Mouse (Mus musculus) right cerebral cortex, postnatal 4 days (tissue): ENCODE data around the gene Cdh18.
"Not testable (repeated sequence)": the region's sequence is repeated elsewhere in the genome, so short reads cannot be mapped to it uniquely, and the experiment has no call there.

Source experiments
- DNase-seq: peaks from one replicate; pipeline ENCODE4 v3.0.0-alpha.2; 2022

Cdh18 gene

DNA sequence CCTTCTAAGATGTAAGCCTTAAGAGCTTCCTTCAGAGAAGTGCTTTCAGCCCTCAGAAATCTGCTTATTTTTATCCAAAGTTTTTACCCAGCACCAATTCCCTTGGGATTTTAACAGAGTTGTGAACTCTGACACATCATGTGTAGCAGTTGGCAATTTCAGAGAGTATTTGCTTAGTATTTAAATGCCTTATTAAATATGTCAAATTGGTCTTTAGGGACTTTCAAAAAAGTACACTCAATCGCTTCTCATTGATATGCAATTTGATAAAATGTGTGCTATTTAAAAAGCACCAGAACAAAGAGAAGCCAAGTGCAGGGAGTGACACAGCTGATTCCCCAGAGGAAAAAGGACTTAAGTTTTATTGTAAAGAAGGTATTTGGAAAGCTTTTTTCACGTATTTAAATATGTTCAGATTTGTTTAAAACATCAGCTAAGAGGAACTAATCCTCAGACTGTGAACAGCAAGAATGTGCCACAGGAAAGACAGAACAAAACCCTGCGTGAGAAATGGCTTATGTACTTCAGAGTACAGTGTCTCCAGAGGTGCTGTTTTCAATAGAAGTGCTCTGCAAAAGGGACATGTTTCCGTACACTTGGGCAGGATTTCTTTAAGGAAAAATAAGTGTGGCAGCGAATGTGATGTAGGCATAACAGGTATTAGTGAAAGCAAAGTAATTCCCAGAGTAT lies 709.1 kb downstream of the Cdh18 start:
- DNase-seq = no peak

DNA sequence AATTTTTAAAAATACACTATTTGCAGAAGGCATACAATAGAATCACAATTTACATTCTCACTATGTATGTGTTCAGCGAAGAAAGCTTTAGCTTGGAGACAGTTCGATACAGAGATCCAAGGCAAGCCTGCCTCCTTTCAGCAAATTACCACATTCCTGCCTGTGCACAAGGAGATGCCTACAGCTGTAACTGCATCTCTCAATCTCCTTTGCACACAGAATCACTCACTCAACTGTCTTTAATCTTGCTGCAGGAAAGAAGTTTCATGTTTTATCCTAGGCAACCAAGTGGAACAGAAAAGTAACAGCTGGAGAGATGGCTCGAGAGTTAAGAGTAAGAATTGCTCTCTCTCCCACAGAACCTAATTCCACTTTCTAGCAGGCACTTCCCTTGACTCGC lies 729.6 kb downstream of the Cdh18 start:
- DNase-seq = no peak

DNA sequence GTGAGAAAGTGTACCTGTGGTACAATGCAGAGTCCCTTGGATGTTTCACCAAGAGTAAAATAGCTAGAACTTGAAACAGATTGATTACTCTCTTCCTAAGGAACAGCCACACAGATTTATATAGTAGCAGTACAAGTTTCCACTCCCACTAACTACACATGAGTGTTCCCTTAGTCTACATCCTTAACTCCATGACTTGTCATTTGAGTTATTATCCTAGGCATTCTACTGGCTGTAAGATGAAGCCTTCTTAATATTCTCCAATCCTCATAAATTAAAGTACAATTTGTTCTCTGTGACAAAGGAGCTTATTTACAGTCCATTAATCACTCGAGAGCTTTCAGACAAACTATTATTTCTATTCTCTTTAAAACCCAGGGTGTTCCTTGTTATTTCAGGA lies 756.2 kb downstream of the Cdh18 start:
- no peak for DNase-seq

DNA sequence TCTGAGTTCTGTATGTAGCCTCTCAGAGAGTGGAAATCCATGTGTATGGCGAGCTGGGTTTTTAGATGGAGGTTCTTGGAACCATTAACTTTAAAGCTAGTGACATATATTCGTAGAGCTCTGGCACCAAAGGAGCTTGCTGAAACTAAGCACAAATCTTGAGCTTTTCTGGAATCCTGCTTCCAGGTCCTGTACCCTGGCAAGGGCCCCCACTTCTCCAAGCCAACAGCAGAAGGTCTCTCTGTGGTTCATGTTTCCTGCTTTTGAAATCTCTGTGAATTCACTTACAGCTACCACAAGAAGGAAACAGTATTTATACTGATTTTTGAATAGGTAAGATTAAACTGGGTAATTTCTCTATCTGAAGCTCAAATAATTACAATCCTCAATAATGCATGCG lies 767.9 kb downstream of the Cdh18 start:
- DNase-seq = no peak

DNA sequence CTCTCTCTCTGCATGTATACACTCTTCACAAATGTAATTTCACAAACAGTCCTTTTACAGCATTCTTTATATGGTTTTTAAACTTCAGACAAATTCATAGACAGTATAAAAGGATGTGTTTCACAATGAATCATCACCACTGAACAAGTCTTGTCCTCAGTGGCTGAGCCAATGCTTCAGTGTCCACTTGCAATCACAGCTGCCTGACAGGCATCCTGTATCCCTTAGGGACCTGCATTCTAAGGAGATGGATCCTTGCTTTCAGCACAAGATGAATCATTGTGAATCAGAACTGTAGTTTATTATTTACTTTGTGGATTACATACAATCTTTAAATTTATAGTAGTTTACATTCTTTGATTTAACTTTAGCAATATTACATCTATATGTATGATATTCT lies 768.6 kb downstream of the Cdh18 start:
- DNase-seq = no peak

DNA sequence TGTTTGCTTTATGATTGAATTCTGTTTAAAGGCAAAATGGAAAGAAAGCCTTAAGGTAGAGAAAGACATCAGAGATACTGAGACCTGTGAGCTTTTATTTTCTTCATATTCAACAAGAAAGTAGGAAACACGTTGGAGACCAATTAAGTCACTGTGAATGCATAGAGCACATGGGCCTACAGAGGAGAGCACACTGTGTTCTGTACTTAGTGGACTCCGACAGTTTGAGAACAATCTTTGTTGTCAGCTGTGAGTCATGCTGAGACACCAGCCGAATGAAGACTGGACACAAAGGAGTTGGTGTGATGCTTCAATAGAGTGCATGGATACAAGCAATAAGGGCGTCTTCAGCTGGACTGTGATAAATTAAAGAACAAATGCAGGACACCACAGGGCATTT lies 791.5 kb downstream of the Cdh18 start:
- DNase-seq = not testable (repeated sequence)

DNA sequence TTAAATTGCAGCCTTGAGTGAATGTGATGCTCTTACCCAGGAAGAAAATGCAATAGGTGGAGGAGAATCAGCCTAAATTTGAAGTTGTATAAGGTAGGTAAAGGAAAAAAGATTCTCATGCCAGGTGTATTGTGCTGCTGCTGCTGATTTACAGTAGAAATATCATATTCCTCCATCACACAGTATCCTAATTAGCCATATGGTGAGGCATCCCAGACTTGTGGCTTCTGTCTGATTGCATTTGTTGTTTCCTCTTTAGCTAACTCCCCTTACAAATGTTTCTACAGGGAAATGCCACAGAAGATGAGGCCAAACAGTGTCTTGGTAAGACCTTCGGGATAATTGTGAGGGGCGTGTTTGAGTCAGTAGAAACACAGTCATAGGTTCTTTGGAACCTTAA lies 802.3 kb downstream of the Cdh18 start:
- no peak for DNase-seq

DNA sequence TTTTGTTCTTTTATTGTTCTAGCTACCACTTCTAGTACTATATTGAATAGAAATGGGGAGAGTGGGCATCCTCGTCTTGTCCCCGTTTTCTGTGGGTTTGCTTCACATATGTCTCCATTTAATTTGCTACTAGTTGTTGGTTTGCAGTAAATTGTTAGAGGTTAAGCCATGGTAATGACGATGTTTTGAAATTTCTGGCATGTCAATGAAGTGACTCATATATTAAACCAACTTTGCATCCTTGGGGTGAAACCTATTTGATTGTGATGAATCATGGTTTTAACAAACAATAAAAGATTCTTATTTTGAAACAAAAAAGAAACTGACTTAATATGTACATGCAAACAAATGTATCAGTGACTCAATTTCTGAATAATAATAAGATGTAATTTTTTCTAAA lies 817.5 kb downstream of the Cdh18 start:
- DNase-seq = no peak

DNA sequence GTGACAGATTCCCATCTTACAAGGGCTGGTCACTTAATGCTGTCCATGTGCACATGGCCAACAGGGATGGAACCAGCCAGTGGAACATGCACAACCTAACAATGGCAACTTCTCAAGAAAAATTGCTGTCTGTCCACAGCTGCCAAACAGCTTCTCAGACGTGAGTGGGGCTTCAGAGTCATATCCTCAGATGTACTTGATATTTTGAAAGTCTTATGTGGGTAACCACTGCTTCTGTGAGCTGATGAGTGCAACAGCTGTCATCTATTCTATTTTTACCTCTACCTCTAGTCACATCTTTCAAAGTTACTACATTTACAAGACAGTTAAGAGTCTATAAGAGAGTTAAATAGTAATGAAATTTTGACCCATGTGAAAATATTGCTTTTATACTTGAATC lies 818.9 kb downstream of the Cdh18 start:
- no peak for DNase-seq

DNA sequence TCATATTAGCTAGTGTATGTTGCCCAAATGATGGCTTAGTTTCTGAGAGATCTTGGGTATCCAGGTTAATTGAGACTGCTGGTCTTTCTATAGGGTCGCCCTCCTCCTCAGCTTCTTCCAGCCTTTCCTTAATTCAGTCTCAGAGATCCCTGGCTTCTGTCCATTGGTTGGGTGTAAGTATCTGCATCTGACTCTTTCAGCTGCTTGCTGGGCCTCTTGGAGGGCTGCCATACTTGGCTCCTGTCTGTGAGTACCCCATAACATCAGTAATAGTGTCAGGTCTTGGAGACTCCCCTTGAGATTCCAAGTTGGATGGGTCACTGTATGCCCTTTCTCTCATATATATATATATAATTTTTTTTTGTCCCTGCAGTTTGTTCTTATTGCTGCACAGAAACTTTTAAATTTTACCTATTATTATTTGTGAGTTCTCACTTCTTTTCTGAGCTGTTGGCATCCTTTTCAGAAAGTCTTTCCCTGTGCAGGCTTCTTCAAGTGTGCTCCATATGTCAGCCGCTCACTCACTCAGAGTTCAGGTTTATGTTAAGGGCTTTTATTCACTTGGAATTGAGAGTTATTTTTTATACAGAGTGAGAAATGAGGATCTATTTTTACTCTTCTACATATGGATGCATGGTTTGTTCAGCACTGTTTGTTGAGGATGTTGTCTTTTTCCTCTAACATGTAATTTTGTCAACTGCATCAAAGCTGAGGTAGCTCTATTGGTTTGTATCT lies 829.4 kb downstream of the Cdh18 start:
- no peak for DNase-seq

DNA sequence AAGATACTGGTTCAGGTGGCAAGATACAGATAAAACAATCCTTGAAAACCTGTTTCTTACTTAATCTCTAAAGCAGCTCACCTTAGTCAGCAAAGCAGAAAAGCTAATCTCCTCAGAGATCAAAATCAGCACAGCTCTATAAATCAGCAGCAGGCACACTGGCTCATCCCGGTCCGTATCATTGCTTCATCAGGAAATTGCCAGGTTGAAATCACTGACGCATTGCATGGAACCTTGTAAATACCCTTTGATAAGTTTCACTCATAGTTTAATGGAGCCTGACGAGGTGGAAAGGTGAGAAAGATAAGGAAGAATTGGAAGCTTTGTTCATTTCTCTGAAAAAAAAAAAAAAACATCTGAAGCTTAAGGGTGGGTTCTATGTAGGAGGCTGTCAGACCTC lies 837.0 kb downstream of the Cdh18 start:
- DNase-seq = no peak

DNA sequence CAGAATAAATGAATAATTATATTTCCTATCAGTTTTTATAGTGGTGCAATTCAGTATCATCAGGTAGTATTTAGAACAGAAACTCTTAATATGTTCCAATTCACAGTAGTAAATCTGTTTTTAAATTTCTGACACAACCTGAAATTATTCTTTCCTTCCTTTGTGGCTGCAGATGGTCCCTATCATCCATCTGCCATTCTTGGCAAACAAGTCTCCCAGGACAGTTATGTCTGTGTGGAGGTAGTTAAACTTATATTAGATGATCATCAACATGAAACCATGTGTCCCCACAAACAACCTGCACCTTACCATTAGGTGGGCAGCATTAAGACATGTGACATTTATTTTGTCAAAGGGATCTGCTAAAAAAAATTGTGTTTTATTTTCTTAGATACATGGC lies 847.8 kb downstream of the Cdh18 start:
- DNase-seq = no peak

DNA sequence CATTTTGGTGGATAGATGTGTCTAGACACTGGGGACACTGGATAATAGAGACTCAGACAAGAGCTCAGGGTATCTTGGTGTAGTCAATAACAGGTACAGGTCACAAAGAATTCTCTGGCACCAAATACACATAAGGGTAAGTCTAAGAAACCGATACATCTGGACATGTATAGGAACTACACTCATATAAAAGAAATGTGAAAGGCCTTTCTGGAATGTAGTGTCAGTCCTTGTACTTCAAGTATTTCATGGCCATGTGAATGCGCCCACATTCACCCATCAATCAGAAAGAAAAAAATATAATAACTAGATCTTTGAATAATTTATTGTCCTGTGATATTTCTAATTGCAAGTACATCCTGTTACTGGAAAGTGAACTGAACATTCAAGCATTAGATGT lies 855.0 kb downstream of the Cdh18 start:
- DNase-seq = no peak

DNA sequence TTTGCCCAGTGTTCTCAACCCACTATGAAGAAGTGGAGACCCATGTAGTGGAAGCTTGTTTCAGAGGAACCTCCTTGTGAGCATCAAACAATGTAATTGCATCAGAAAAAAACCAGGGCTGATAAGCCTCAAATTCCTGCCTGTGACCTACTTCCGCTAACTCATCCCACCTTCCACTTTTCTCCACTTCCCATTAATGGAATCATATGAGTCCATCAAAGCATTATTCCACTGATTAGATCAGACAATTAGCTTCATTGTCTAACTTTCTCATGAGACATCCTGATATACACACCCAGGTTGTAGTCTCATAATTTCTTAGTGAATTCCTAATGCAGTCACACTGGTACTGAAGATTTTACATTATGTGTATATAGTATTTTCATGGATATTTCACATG lies 859.4 kb downstream of the Cdh18 start:
- no peak for DNase-seq

DNA sequence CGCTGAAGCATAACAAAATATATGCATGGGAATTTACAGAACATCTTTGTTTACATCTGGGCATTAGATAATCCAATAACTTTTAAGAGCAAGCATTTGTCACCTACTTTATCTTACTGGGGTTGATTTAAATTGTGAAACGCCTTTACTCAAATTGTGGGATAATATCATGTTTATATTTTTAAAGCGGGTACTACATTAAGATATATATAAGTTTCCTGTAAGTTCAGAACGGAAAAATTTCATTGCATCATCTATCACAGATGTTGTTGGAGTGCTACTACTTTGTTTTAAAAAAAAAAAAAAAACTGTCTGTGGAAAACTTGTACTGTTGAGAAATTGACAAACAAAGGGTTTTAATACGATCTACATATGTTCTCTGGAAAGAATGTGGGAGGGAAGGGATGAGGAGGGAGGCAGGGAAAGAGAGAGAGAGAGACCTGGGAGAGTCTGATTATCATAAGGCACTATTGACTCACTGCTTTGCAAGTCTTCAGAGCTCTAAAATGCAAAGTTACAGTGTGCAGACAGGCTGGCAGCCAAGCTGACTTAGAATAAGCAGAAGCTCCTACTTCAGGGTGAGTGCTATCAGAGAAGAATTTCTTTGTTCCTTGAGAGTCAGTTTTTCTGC lies 867.7 kb downstream of the Cdh18 start:
- peak; percentile 5 for DNase-seq

DNA sequence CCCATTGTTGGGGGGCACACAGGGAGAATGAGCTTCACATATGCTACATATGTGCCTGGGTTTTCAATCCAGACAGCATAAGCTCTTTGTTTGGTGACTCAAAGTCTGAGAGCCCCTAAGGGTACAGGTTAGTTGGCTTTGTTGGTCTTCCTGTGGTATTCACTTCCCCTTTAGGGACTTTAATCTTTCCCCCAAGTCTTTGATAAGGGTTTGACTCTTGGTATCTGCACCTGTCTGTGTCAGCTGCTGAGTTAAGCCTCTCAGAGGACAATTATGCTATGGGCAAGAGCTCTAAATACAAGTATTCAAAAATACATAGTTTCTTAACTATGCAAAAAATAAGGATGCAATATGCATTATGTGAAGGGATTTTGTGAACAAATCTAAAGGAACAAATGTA lies 869.3 kb downstream of the Cdh18 start:
- DNase-seq = no peak

DNA sequence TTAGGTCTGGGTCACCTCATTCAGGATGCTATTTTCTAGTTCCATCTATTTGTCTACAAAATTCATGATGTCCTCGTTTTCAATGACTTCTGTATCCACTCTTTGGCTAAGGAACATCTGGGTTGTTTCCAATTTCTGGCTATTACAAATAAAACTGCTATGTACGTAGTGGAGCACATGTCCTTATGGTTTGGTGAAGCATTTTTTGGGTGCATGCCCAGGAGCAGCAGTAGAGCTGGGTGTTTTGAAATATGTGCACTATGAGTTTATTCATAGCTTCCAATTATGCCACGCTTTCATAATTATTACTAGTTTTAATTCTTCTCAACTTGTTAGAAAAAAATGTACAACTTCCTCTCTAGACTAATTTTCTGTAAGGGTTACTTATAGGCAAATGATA lies 871.2 kb downstream of the Cdh18 start:
- no peak for DNase-seq

DNA sequence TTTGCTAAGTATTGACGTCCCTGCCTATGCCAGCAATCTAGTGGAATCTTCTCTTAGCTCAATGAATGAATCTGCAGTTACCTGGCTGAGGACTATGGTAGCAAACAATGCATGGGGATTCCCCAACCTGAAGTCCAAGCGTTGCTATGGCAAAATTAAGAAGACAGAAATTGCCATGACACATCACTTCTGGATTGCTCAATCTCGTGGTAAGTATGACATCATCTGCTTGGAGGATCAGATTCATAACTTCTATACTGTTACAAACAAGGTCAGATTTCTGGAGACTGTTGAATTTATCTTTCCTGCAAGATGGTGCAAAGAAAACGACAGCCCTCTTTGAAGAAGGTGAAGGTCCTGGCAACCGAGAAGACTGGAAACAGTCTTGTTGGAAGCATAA lies 881.2 kb downstream of the Cdh18 start:
- DNase-seq = no peak

DNA sequence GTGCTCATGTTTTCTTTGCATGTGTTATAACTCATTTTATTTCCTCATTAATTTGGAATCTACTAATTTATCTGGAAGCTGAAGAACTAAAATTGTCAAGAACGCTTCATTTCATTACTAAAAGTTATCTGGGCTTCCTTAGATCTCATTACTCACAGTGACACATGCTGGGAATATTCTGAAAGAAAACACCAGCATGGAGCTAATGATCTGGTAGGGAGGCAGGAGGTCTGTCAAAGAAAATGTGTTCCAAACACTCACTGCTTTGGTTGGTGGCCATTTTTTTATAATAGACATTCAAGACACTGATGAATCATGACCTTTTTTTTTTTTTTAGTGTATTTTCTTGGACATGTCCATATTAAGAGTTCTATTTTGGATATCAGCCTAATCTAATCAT lies 899.7 kb downstream of the Cdh18 start:
- no peak for DNase-seq

DNA sequence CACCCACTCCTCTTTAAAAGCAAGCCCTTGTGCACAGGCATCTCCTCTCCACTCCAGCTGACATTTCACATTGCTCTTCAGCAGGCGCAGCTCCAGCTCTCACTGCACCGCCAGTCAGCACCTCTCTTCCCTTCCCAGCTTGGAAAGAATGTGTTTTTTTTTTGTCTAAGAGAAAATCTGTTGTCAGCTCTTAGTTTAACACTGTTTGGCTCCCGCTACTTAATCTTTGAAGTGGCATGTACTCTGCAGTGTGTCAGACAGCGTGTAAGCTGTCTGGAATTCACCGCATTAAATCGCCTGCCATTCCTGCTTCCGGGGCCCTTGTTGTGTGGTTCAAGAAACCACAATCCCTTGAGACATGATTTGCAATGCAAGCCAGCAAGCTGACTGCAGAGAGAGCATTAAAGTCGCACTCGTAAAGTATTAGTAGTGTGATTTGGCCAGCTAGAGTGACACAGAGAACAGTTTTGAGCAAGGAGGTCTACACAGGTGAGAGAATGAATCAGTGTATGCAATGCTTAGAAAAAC lies 903.3 kb downstream of the Cdh18 start:
- peak; percentile 8 for DNase-seq

DNA sequence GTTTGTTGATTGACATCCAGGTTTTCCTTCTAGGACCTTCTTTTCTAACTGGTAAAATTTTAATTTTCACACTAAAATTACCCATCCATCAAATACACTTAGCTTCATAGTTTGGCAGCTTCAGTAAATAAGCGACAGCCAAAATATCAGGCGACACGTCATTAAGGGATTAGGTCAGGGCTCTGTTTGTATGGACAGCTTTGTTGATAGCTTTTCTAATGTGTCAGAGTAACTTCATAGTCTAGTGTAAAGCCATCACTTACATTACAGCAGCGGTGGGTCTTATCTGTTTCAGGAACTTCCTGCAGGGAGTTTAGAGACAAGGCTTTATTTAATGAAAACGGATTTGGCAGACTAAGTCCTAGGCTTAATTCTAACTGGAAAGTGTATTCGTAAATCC lies 904.5 kb downstream of the Cdh18 start:
- DNase-seq = no peak

DNA sequence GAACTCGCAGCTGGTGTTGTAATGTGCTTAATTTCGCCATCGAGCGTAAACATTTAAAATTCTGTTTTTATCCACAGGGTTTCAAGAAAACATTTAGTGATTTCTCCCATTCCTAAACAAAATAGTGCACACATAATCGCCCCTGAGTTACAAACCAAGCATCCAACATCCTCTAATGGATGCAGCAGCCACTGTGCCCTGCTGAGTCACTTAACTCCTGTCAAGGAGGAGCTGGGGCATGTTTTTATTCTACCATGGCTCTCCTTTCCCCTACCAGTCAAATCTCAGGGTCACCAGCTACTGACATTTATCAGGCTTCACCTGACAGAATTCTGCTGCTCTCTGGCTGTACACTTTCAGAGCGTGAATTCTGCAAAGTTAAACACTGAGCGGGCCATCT lies 906.5 kb downstream of the Cdh18 start:
- DNase-seq = no peak

DNA sequence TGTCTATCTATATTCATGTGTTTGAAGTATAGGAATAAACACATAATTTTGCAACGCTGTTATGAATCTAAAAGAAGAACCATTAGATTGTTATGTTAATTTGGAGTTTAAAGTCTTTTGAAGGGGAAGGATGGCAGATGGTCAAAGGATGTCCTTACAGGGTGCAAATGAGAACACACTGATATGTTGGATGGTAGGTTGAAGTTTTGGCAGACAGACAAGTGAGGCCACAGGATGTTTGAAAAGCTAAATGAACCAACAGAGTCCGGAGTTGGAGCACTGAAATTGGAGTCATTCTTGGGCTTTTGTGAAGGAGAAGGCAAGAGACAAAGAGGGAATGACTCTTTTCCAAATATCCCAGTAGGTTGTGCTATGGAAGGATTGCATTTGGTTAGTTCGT lies 908.6 kb downstream of the Cdh18 start:
- DNase-seq = no peak
